In the genomic region with DNA sequence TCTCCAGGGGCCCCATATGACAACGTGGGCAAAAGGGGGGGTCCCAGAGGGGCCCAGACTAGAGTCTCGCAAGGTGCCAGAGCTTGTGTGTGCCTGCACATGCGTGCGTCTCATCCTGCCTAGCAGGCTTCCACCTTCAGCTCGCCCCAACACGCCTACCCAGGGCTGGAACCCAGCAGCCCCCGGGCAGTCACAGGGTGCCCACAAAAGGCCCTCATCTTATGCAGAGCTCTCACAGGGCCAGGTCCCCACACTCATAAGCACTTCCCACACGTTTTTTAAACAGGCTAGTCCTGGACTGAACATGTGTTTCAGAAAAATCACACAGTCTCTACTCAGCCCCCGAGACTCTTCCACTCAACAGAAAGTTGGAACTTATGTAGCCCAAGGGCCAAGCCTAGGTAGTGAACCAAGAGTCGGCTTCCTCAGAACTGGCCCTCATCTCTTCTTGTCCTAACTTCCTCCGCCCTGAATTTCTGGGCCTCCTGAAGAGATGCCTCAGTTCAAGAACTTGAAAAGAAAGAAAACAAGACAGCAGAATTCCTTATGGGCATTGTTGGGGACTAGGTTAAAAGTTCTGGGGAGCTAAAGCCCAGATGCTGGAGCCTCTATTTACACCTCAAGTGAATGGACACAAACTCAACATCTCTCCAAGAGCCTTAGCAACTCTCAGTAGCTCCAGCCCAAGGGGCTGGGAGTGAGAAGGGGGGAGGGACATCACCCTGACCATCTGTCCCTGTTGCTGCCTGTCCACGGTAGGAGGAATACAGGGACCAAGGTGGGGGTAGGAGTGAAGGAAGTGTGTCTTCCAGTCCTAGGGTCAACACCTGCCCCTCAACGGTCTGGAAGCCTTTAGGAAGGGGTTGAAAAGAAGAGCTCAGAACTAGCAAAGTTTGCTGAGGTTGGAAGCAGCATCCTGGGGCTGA, we compare ENCODE assay signal across 8 mouse cellular contexts. TPM values are rescaled to one million over a fixed set of nuclear protein-coding genes. Genes with fewer than 3 reads are reported as not detected.
A peak's percentile ranks its signal among the peaks of the same experiment; 100 is the strongest.
DNase-seq lines count a peak whose midpoint lies in the region; ATAC-seq lines count a peak whose summit lies in the region.

No protein-coding gene starts in this region.

- peaks cover 28% of the 10 kb centered on the region for H3K36me3 ChIP-seq in lung, embryonic 16.5 days (ENCODE audit: control insufficient read depth, insufficient read depth, low read length)
- peaks cover 34% of the 10 kb centered on the region for H3K36me3 ChIP-seq in hindbrain, embryonic 12.5 days
- H3K36me3 ChIP-seq in midbrain, embryonic 12.5 days = peaks cover 37% of the 10 kb centered on the region

- WGBS in lung, embryonic 16.5 days = 1% methylated on average over 13 of the region's 13 CpGs
- 15% methylated on average over 13 of the region's 13 CpGs for WGBS in hindbrain, embryonic 12.5 days
- 9% methylated on average over 13 of the region's 13 CpGs for WGBS in midbrain, embryonic 12.5 days

- H3K9me3 ChIP-seq in lung, embryonic 16.5 days (ENCODE audit: control insufficient read depth, low read length) = no peaks in the 10 kb centered on the region
- no peaks in the 10 kb centered on the region for H3K9me3 ChIP-seq in hindbrain, embryonic 12.5 days (replicated peaks)
- no peaks in the 10 kb centered on the region for H3K9me3 ChIP-seq in midbrain, embryonic 12.5 days

- peak overlapping the region; percentile 89 for H3K4me2 ChIP-seq in lung, embryonic 16.5 days (ENCODE audit: low read depth, low read length)
- H3K4me2 ChIP-seq in hindbrain, embryonic 12.5 days (replicated peaks) = peak overlapping the region; percentile 84
- H3K4me2 ChIP-seq in midbrain, embryonic 12.5 days (replicated peaks) = peak overlapping the region; percentile 92

- H3K27ac ChIP-seq in lung, embryonic 16.5 days (ENCODE audit: low read length) = peak overlapping the region; percentile 98
- H3K27ac ChIP-seq in hindbrain, embryonic 12.5 days = peak overlapping the region; percentile 98
- peak overlapping the region; percentile 98 for H3K27ac ChIP-seq in midbrain, embryonic 12.5 days (replicated peaks)

- no peaks in the 10 kb centered on the region for H3K27me3 ChIP-seq in lung, embryonic 16.5 days (ENCODE audit: control insufficient read depth, insufficient read depth, low read depth, low read length)
- no peaks in the 10 kb centered on the region for H3K27me3 ChIP-seq in hindbrain, embryonic 12.5 days
- no peaks in the 10 kb centered on the region for H3K27me3 ChIP-seq in midbrain, embryonic 12.5 days

- ATAC-seq in lung, embryonic 16.5 days (ENCODE audit: low read depth) = no peak
- ATAC-seq in hindbrain, embryonic 12.5 days (ENCODE audit: low FRiP score) = no peak
- no peak for ATAC-seq in midbrain, embryonic 12.5 days (ENCODE audit: low FRiP score, low read depth)

- peak overlapping the region; percentile 82 for H3K4me3 ChIP-seq in lung, embryonic 16.5 days (ENCODE audit: low read length)
- H3K4me3 ChIP-seq in hindbrain, embryonic 12.5 days = peak overlapping the region; percentile 99
- peak overlapping the region; percentile 81 for H3K4me3 ChIP-seq in midbrain, embryonic 12.5 days

- no peak for DNase-seq in lung, postnatal 4 days
- peak; percentile 60 to 66 for DNase-seq in cerebellum, postnatal 25 days
- DNase-seq in adrenal gland, postnatal 25 days = no peak
- no peak for DNase-seq in natural killer cell, adult 2 months (ENCODE audit: low spot score in 2 of 2)
- DNase-seq in layer of hippocampus, postnatal 36 days = no peak

- H3K4me1 ChIP-seq in lung, embryonic 16.5 days (replicated peaks; ENCODE audit: control insufficient read depth, insufficient read depth, low read length) = peaks cover 50% of the 10 kb centered on the region
- peaks cover 60% of the 10 kb centered on the region for H3K4me1 ChIP-seq in hindbrain, embryonic 12.5 days
- peaks cover 58% of the 10 kb centered on the region for H3K4me1 ChIP-seq in midbrain, embryonic 12.5 days

- H3K9ac ChIP-seq in lung, embryonic 16.5 days (ENCODE audit: low read length) = peak overlapping the region; percentile 89
- peak overlapping the region; percentile 98 for H3K9ac ChIP-seq in hindbrain, embryonic 12.5 days
- peak overlapping the region; percentile 97 for H3K9ac ChIP-seq in midbrain, embryonic 12.5 days (replicated peaks)

RNA-seq across cellular contexts. Expression of a gene that starts 6.5 kb away (rescaled TPM):
- polyA plus RNA-seq in lung, embryonic 16.5 days (2015; fragmentation: Nextera tagmentation; extraction: Ambion mirVana) = 24.4 and 27.0 TPM in 2 replicates
- 28.5 and 30.8 TPM in 2 replicates for polyA plus RNA-seq in hindbrain, embryonic 12.5 days (2016; fragmentation: Nextera tagmentation; extraction: Ambion mirVana)
- polyA plus RNA-seq in midbrain, embryonic 12.5 days (2016; fragmentation: Nextera tagmentation; extraction: Ambion mirVana) = 30.0 and 32.2 TPM in 2 replicates
- total RNA-seq in adrenal gland, postnatal 25 days (2021) = 25.7 and 32.7 TPM in 2 replicates
- total RNA-seq in layer of hippocampus, postnatal 36 days (2021) = 10 to 100 TPM; 29.7 to 30.9 TPM

RNA-seq across cellular contexts. Expression of a gene that starts 6.8 kb away (rescaled TPM):
- 55.3 and 70.7 TPM in 2 replicates for polyA plus RNA-seq in lung, embryonic 16.5 days (2015; fragmentation: Nextera tagmentation; extraction: Ambion mirVana)
- 129 and 138 TPM in 2 replicates for polyA plus RNA-seq in hindbrain, embryonic 12.5 days (2016; fragmentation: Nextera tagmentation; extraction: Ambion mirVana)
- 126 and 134 TPM in 2 replicates for polyA plus RNA-seq in midbrain, embryonic 12.5 days (2016; fragmentation: Nextera tagmentation; extraction: Ambion mirVana)
- total RNA-seq in adrenal gland, postnatal 25 days (2021) = 76.2 and 94.9 TPM in 2 replicates
- total RNA-seq in layer of hippocampus, postnatal 36 days (2021) = 100 to 1,000 TPM; 107 to 114 TPM

RNA-seq across cellular contexts. Expression of a gene that starts 34.9 kb away (rescaled TPM):
- polyA plus RNA-seq in lung, embryonic 16.5 days (2015; fragmentation: Nextera tagmentation; extraction: Ambion mirVana) = 10.2 and 11.1 TPM in 2 replicates
- polyA plus RNA-seq in hindbrain, embryonic 12.5 days (2016; fragmentation: Nextera tagmentation; extraction: Ambion mirVana) = 4.8 and 5.1 TPM in 2 replicates
- polyA plus RNA-seq in midbrain, embryonic 12.5 days (2016; fragmentation: Nextera tagmentation; extraction: Ambion mirVana) = 2.9 and 4.0 TPM in 2 replicates
- total RNA-seq in adrenal gland, postnatal 25 days (2021) = 19.9 and 26.3 TPM in 2 replicates
- 1 to 10 TPM; 5.7 to 7.3 TPM for total RNA-seq in layer of hippocampus, postnatal 36 days (2021)

RNA-seq across cellular contexts. Expression of a gene that starts 37.5 kb away (rescaled TPM):
- polyA plus RNA-seq in lung, embryonic 16.5 days (2015; fragmentation: Nextera tagmentation; extraction: Ambion mirVana) = 59.2 and 66.2 TPM in 2 replicates
- 84.9 and 88.7 TPM in 2 replicates for polyA plus RNA-seq in hindbrain, embryonic 12.5 days (2016; fragmentation: Nextera tagmentation; extraction: Ambion mirVana)
- polyA plus RNA-seq in midbrain, embryonic 12.5 days (2016; fragmentation: Nextera tagmentation; extraction: Ambion mirVana) = 103 and 109 TPM in 2 replicates
- 43.4 and 54.5 TPM in 2 replicates for total RNA-seq in adrenal gland, postnatal 25 days (2021)
- 10 to 100 TPM; 46.3 to 49.3 TPM for total RNA-seq in layer of hippocampus, postnatal 36 days (2021)

RNA-seq across cellular contexts. Expression of a gene that starts 39.9 kb away (rescaled TPM):
- polyA plus RNA-seq in lung, embryonic 16.5 days (2015; fragmentation: Nextera tagmentation; extraction: Ambion mirVana) = 16.9 and 18.0 TPM in 2 replicates
- 21.3 and 24.2 TPM in 2 replicates for polyA plus RNA-seq in hindbrain, embryonic 12.5 days (2016; fragmentation: Nextera tagmentation; extraction: Ambion mirVana)
- 20.9 and 22.6 TPM in 2 replicates for polyA plus RNA-seq in midbrain, embryonic 12.5 days (2016; fragmentation: Nextera tagmentation; extraction: Ambion mirVana)
- total RNA-seq in adrenal gland, postnatal 25 days (2021) = 16.9 and 19.7 TPM in 2 replicates
- total RNA-seq in layer of hippocampus, postnatal 36 days (2021) = 10 to 100 TPM; 20.3 to 22.4 TPM

Comparison
In these comparisons a context has a peak if more than half of its experiments do, and no peak if none do; other contexts are left out.
1. DNase-seq: peak in cerebellum, postnatal 25 days (2 of 2); none in lung, postnatal 4 days (0 of 2), adrenal gland, postnatal 25 days (single experiment), natural killer cell, adult 2 months (0 of 2) and layer of hippocampus, postnatal 36 days (0 of 2).
2. Peak in every context shown above with its lines, with median percentiles within 50 percentile points of each other: H3K27ac ChIP-seq, H3K4me2 ChIP-seq, H3K4me3 ChIP-seq and H3K9ac ChIP-seq.